Mouse (Mus musculus) midbrain, embryonic 16.5 days (tissue): ENCODE results near the gene Rps27. TPM values are rescaled to one million over a fixed set of nuclear protein-coding genes. Genes with fewer than 3 reads are reported as not detected.
A peak's percentile ranks its signal among the peaks of the same experiment; 100 is the strongest.
"Not testable (repeated sequence)": the region's sequence is repeated elsewhere in the genome, so short reads cannot be mapped to it uniquely, and the experiment has no call there.

ENCODE experiments used
- ATAC-seq: fragments of 200-750 bp; cut with Nextera tagmentation; 2 replicates; pipeline ENCODE4 v1.8.0; 2017; ENCODE audit warnings: moderate TSS enrichment
- H3K27ac ChIP-seq: fragments of 300-500 bp; sonication (generic); 2 replicates; pipeline ENCODE4 v1.5.1; 2014; ENCODE audit warnings: mild to moderate bottlenecking, low read length, mixed read lengths
- H3K27me3 ChIP-seq: fragments of 300-500 bp; sonication (generic); 2 replicates; pipeline ENCODE4 v1.6.1; 2014; ENCODE audit warnings: low read depth, low read length, mixed read lengths; ENCODE audit not compliant: control insufficient read depth, insufficient read depth
- H3K36me3 ChIP-seq: fragments of 300-500 bp; sonication (generic); 2 replicates; pipeline ENCODE4 v1.6.1; 2014; ENCODE audit warnings: mild to moderate bottlenecking, low read length, moderate library complexity, mixed read lengths; ENCODE audit not compliant: control insufficient read depth, insufficient read depth
- H3K4me1 ChIP-seq: fragments of 300-500 bp; sonication (generic); 2 replicates; pipeline ENCODE4 v1.6.1; 2014; ENCODE audit warnings: mild to moderate bottlenecking, low read length, mixed read lengths; ENCODE audit not compliant: control insufficient read depth, insufficient read depth
- H3K4me2 ChIP-seq: fragments of 300-500 bp; sonication (generic); 2 replicates; pipeline ENCODE4 v1.6.1; 2014; ENCODE audit warnings: mild to moderate bottlenecking, low read length, mixed read lengths
- H3K4me3 ChIP-seq: fragments of 300-500 bp; sonication (generic); 2 replicates; pipeline ENCODE4 v1.5.1; 2014; ENCODE audit warnings: low read depth, mild to moderate bottlenecking, low read length, moderate library complexity, mixed read lengths
- H3K9ac ChIP-seq: fragments of 300-500 bp; sonication (generic); 2 replicates; pipeline ENCODE4 v1.6.1; 2014; ENCODE audit warnings: low read depth, low read length, mixed read lengths
- H3K9me3 ChIP-seq: fragments of 300-500 bp; sonication (generic); replicated peaks from 2 replicates; pipeline ENCODE4 v1.6.1; 2014; ENCODE audit warnings: mild to moderate bottlenecking, low read length, mixed read lengths; ENCODE audit not compliant: control insufficient read depth, poor library complexity, severe bottlenecking
- WGBS: fragments of 180-500 bp; shearing (Covaris S2); extraction: QIAGEN DNeasy Blood & Tissue Kit; methylation state at CpG from one replicate; pipeline ENCODE4 v1.1.7; 2014; 5-methylcytosine and 5-hydroxymethylcytosine counted together
- polyA plus RNA-seq: library from polyadenylated mRNA; unstranded; fragments of >200 nt; fragmentation: Nextera tagmentation; extraction: Ambion mirVana; gene quantifications from 2 replicates; pipeline ENCODE4 v1.2.1, GENCODE M21; 2015

The Rps27 gene
- polyA plus RNA-seq, 1 experiment from 2014 or later: 691 TPM

- H3K36me3 ChIP-seq, H3K9ac ChIP-seq, H3K27me3 ChIP-seq, H3K9me3 ChIP-seq, H3K4me2 ChIP-seq, H3K4me3 ChIP-seq, ATAC-seq, H3K27ac ChIP-seq: not testable (repeated sequence)
- 94% methylated on average over 2 of the region's 2 CpGs for WGBS
- peaks cover 27% of the 10 kb centered on the region for H3K4me1 ChIP-seq
These were observed 39.2 kb upstream of the Rps27 start for GRCm38 (mm10) chr3:90252659-90253058.

GRCm38 (mm10) chr3:90251731-90252226 lies 38.3 kb upstream of the Rps27 start:
- not testable (repeated sequence) for H3K4me2 ChIP-seq, H3K36me3 ChIP-seq, H3K9ac ChIP-seq, H3K4me3 ChIP-seq, ATAC-seq, H3K9me3 ChIP-seq, H3K27me3 ChIP-seq, H3K27ac ChIP-seq
- WGBS: 95% methylated on average over 9 of the region's 12 CpGs
- H3K4me1 ChIP-seq: peaks cover 29% of the 10 kb centered on the region

GRCm38 (mm10) chr3:90250791-90251190 lies 37.3 kb upstream of the Rps27 start:
- no peaks in the 10 kb centered on the region for H3K9me3 ChIP-seq
- no peaks in the 10 kb centered on the region for H3K27me3 ChIP-seq
- H3K9ac ChIP-seq: no peak overlapping the region
- H3K4me2 ChIP-seq: no peak overlapping the region
- no peaks in the 10 kb centered on the region for H3K36me3 ChIP-seq
- no peak overlapping the region for H3K4me3 ChIP-seq
- no peak overlapping the region for H3K27ac ChIP-seq
- WGBS: 87% methylated on average over 6 of the region's 6 CpGs
- ATAC-seq: no peak
- peaks cover 25% of the 10 kb centered on the region for H3K4me1 ChIP-seq

- no peaks in the 10 kb centered on the region for H3K36me3 ChIP-seq
- H3K27ac ChIP-seq: peak overlapping the region; percentile 82
- peak overlapping the region; percentile 72 for H3K4me3 ChIP-seq
- 8% methylated on average over 10 of the region's 10 CpGs for WGBS
- no peaks in the 10 kb centered on the region for H3K9me3 ChIP-seq
- no peaks in the 10 kb centered on the region for H3K27me3 ChIP-seq
- ATAC-seq: no peak
- H3K9ac ChIP-seq: peak overlapping the region; percentile 86
- peak overlapping the region; percentile 73 for H3K4me2 ChIP-seq
- H3K4me1 ChIP-seq: peaks cover 15% of the 10 kb centered on the region
These were observed 35.3 kb upstream of the Rps27 start for GRCm38 (mm10) chr3:90248746-90249100.

GRCm38 (mm10) chr3:90247960-90248745 lies 34.7 kb upstream of the Rps27 start, which contains the start of gene Slc39a1:
Slc39a1 (plus strand) TSS chr3:90248172.
- Histone ChIP-seq H3K36me3 (no peaks in the 10 kb centered on the region), H3K27ac (peak within 1 kb of the TSS; percentile 82), H3K4me1 (peaks cover 15% of the 10 kb centered on the region), H3K4me3 (peak within 1 kb of the TSS; percentile 72), H3K27me3 (no peaks in the 10 kb centered on the region), H3K9ac (peak within 1 kb of the TSS; percentile 86), H3K9me3 (no peaks in the 10 kb centered on the region), H3K4me2 (peak within 1 kb of the TSS; percentile 73)
- WGBS: under 1% methylated on average over 36 of the region's 44 CpGs
- peak; percentile 95 for ATAC-seq

- Histone ChIP-seq H3K9ac (peak overlapping the region; percentile 61), H3K4me1 (peaks cover 19% of the 10 kb centered on the region), H3K27ac (peak overlapping the region; percentile 82), H3K27me3 (no peaks in the 10 kb centered on the region), H3K9me3 (no peaks in the 10 kb centered on the region), H3K4me2 (peak overlapping the region; percentile 73), H3K4me3 (peak overlapping the region; percentile 72), H3K36me3 (no peaks in the 10 kb centered on the region)
- no peak for ATAC-seq
- WGBS: 0% methylated on average over 3 of the region's 3 CpGs
These were observed 34.1 kb upstream of the Rps27 start for GRCm38 (mm10) chr3:90247630-90247959.

- Histone ChIP-seq H3K4me3 (no peak overlapping the region), H3K4me1 (peaks cover 20% of the 10 kb centered on the region), H3K9me3 (no peaks in the 10 kb centered on the region), H3K4me2 (no peak overlapping the region), H3K9ac (no peak overlapping the region), H3K27ac (no peak overlapping the region), H3K36me3 (no peaks in the 10 kb centered on the region), H3K27me3 (no peaks in the 10 kb centered on the region)
- no peak for ATAC-seq
- 80% methylated on average over 2 of the region's 2 CpGs for WGBS
These were observed 32.0 kb upstream of the Rps27 start for GRCm38 (mm10) chr3:90245406-90245805.

- Histone ChIP-seq H3K27me3 (no peaks in the 10 kb centered on the region), H3K4me2 (peak within 1 kb of the TSS; percentile 65), H3K9me3 (no peaks in the 10 kb centered on the region), H3K36me3 (no peaks in the 10 kb centered on the region), H3K9ac (peak within 1 kb of the TSS; percentile 47; the same call in 1 of the 2 replicates), H3K4me1 (peaks cover 9% of the 10 kb centered on the region; the same call in 1 of the 2 replicates), H3K4me3 (peak within 1 kb of the TSS; percentile 31), H3K27ac (no peak within 1 kb of the TSS)
- WGBS: 2% methylated on average over 19 of the region's 19 CpGs
- peak; percentile 31; the same call in 1 of the 2 replicates for ATAC-seq
These were observed 29.7 kb upstream of the Rps27 start, which contains the start of gene Creb3l4 for GRCm38 (mm10) chr3:90242984-90243775. Creb3l4 (minus strand) TSS chr3:90243512.
